Mouse (Mus musculus) cortical plate, adult 2 months (tissue): Measurements from ENCODE around the gene Cisd2. TPM values are rescaled to one million over a fixed set of nuclear protein-coding genes. Genes with fewer than 3 reads are reported as not detected.

Experiments used
- H3K27ac ChIP-seq: fragments of 200-500 bp; 2 replicates; pipeline ENCODE4 v1.5.1; 2012; ENCODE audit warnings: low read length, control low read depth, inconsistent platforms; ENCODE audit not compliant: insufficient read depth
- H3K4me1 ChIP-seq: fragments of 200-500 bp; 2 replicates; pipeline ENCODE4 v1.6.1; 2011; ENCODE audit warnings: low read length; ENCODE audit not compliant: control insufficient read depth, insufficient read depth
- H3K4me3 ChIP-seq: fragments of 200-500 bp; 2 replicates; pipeline ENCODE4 v1.5.1; 2011; ENCODE audit warnings: mild to moderate bottlenecking, low read length, control low read depth; ENCODE audit not compliant: insufficient read depth
- CTCF ChIP-seq: fragments of 200-500 bp; IDR thresholded peaks from 2 replicates; pipeline ENCODE4 v1.5.1; 2011; ENCODE audit warnings: mild to moderate bottlenecking, control low read depth, low read length; ENCODE audit not compliant: insufficient read depth; ENCODE audit errors: extremely low read depth
- POLR2A ChIP-seq: fragments of 200-500 bp; IDR thresholded peaks from 2 replicates; pipeline ENCODE4 v1.6.1; 2011; ENCODE audit warnings: mild to moderate bottlenecking, low read length, control low read depth; ENCODE audit not compliant: insufficient read depth; ENCODE audit errors: extremely low read depth
- polyA plus RNA-seq: library from polyadenylated mRNA; depleted of rRNA; stranded (reverse); fragments of >200 nt; gene quantifications from 2 replicates; pipeline ENCODE4 v1.2.3, GENCODE M21; 2012; rRNA removed

Cisd2 gene
- polyA plus RNA-seq: 46.9 and 47.5 TPM in 2 replicates

GRCm38 (mm10) chr3:135423608-135424212 is at the start of gene Cisd2:
Gene Cisd2, minus strand, starts transcription at chr3:135423925.
- H3K27ac ChIP-seq: peak within 1 kb of the TSS; percentile 98
- H3K4me1 ChIP-seq: no peaks in the 10 kb centered on the region
- peak within 1 kb of the TSS; percentile 90 for H3K4me3 ChIP-seq
- TF ChIP-seq CTCF (no peak), POLR2A (no peak)

GRCm38 (mm10) chr3:135470823-135471222 is 47.1 kb upstream of the Cisd2 start:
- no peak overlapping the region for H3K27ac ChIP-seq
- no peak overlapping the region for H3K4me3 ChIP-seq
- TF ChIP-seq CTCF (no peak), POLR2A (no peak)
- no peaks in the 10 kb centered on the region; the same call in 1 of the 2 replicates for H3K4me1 ChIP-seq

DNA sequence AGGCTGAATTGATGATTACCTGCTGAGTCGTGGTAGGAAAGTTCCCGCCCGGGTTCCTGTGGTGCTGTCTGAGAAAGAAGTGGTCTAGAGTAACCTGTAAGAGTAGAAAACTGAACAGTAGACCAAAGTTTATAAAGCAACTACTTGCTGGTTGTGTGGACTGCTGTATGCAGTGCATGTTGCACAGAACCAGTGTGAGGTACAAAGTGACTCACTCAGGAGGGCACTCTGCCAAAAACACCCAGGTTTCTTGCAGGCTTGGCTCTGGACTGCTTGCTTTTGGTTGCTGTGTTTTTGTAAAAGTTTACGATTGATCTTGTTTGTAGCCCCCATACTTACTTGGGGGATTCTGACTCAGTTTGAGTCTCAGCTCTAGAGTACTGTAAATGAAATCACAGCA is 46.2 kb upstream of the Cisd2 start:
- Histone ChIP-seq H3K4me1 (no peaks in the 10 kb centered on the region; the same call in 1 of the 2 replicates), H3K4me3 (no peak overlapping the region), H3K27ac (no peak overlapping the region)
- TF ChIP-seq CTCF: no peak
- TF ChIP-seq POLR2A: no peak

DNA sequence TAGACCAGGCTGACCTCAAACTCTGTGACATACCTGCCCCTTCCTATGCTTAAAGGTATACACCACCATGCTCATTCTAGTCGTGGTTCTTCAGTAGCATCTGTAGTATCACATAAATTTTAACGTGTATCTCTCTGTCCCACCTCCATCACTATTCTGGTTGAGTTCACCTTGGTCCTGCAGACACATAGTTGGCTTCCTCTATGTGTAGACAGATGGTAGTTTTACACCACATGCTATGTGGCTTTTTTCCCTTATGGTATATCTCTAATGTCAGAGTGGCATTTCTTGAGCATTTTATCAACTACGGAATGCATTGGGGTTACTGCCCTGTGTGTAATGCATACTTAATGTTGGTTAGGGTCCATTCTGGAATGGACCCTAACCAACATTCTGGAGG is 45.4 kb upstream of the Cisd2 start:
- no peak for TF ChIP-seq CTCF
- TF ChIP-seq POLR2A: no peak

GRCm38 (mm10) chr3:135468402-135468801 is 44.7 kb upstream of the Cisd2 start:
- H3K4me3 ChIP-seq: no peak overlapping the region
- no peaks in the 10 kb centered on the region; the same call in 1 of the 2 replicates for H3K4me1 ChIP-seq
- no peak overlapping the region for H3K27ac ChIP-seq
- TF ChIP-seq CTCF (no peak), POLR2A (no peak)

More for the DNA sequence above, 45.4 kb upstream of the Cisd2 start:
- Histone ChIP-seq H3K4me1 (no peaks in the 10 kb centered on the region; the same call in 1 of the 2 replicates), H3K4me3 (no peak overlapping the region), H3K27ac (no peak overlapping the region)

GRCm38 (mm10) chr3:135458981-135459380 is 35.3 kb upstream of the Cisd2 start:
- TF ChIP-seq POLR2A (no peak), CTCF (no peak)
- no peaks in the 10 kb centered on the region for H3K4me1 ChIP-seq
- H3K4me3 ChIP-seq: no peak overlapping the region
- H3K27ac ChIP-seq: no peak overlapping the region

DNA sequence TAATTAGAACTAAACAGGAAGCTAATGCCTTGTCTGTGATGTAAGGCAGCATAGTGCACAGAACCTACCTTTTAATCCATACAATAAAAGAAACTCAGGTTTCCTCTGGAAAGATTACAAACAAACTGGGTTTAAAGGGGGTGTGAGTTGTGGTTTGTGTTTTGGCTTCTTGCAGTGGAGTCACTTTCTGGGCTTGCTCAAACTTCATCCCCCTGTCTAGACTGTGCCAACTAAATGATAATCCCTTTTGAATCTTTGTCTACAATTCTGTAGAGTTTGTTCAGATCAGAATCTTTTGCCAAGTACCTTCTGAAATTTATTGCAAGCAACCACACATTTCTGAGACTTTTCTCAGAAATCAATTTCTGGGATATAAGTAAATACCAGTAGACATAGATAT is 21.2 kb upstream of the Cisd2 start:
- Histone ChIP-seq H3K4me1 (no peaks in the 10 kb centered on the region; the same call in 1 of the 2 replicates), H3K27ac (no peak overlapping the region), H3K4me3 (no peak overlapping the region)
- TF ChIP-seq POLR2A (no peak), CTCF (no peak)

GRCm38 (mm10) chr3:135440621-135441020 is 16.9 kb upstream of the Cisd2 start:
- peak overlapping the region; percentile 89 for H3K4me3 ChIP-seq
- peaks cover 1% of the 10 kb centered on the region; the same call in 1 of the 2 replicates for H3K4me1 ChIP-seq
- TF ChIP-seq CTCF: no peak
- no peak for TF ChIP-seq POLR2A
- H3K27ac ChIP-seq: no peak overlapping the region

GRCm38 (mm10) chr3:135440221-135440620 is 16.5 kb upstream of the Cisd2 start:
- Histone ChIP-seq H3K27ac (no peak overlapping the region), H3K4me3 (peak overlapping the region; percentile 89), H3K4me1 (peaks cover 1% of the 10 kb centered on the region; the same call in 1 of the 2 replicates)
- no peak for TF ChIP-seq CTCF
- peak; percentile 39; the same call in 1 of the 2 replicates for TF ChIP-seq POLR2A

DNA sequence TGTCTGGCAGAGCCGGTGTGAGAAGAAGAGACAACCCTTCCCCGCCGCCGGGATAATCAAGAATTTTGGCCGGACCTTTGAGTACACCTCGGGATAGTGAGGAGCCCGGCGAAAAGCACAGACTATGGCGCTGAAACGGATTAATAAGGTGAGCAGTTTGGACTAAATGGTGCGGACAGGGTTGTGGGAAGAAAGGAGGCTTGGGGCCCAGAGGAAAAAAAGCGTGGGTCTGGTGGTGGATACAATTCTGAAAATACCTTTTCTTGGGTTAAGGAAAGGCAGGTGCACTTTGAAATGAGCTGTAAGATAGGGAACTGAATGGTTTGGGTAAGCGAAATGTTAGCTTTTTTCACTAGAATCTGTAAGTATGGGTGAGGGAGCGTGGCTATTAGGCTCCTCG is 15.9 kb upstream of the Cisd2 start:
- Histone ChIP-seq H3K4me1 (peaks cover 1% of the 10 kb centered on the region; the same call in 1 of the 2 replicates), H3K27ac (peak overlapping the region; percentile 100; the same call in 1 of the 2 replicates), H3K4me3 (peak overlapping the region; percentile 89)
- TF ChIP-seq CTCF (no peak), POLR2A (no peak)
